Mouse (Mus musculus) embryonic facial prominence, embryonic 10.5 days (tissue): ENCODE data around the gene Dcst1. TPM values are rescaled to one million over a fixed set of nuclear protein-coding genes. Genes with fewer than 3 reads are reported as not detected.

Experiments used
- DNase-seq: peaks from one replicate; pipeline ENCODE4 v3.0.0-alpha.2; 2017; ENCODE audit warnings: low spot score
- H3K27ac ChIP-seq: fragments of 300-500 bp; sonication (generic); replicated peaks from 2 replicates; pipeline ENCODE4 v1.5.1; 2016; ENCODE audit warnings: mild to moderate bottlenecking
- H3K27me3 ChIP-seq: fragments of 300-500 bp; sonication (generic); replicated peaks from 2 replicates; pipeline ENCODE4 v1.6.1; 2016; ENCODE audit warnings: low read depth, mild to moderate bottlenecking; ENCODE audit not compliant: poor library complexity, severe bottlenecking
- H3K36me3 ChIP-seq: fragments of 300-500 bp; sonication (generic); replicated peaks from 2 replicates; pipeline ENCODE4 v1.6.1; 2016; ENCODE audit warnings: mild to moderate bottlenecking, moderate library complexity
- H3K4me1 ChIP-seq: fragments of 300-500 bp; sonication (generic); 2 replicates; pipeline ENCODE4 v1.6.1; 2016
- H3K4me3 ChIP-seq: fragments of 300-500 bp; sonication (generic); 2 replicates; pipeline ENCODE4 v1.5.1; 2016; ENCODE audit warnings: mild to moderate bottlenecking, moderate library complexity
- H3K9me3 ChIP-seq: fragments of 300-500 bp; sonication (generic); 2 replicates; pipeline ENCODE4 v1.6.1; 2016; ENCODE audit warnings: mild to moderate bottlenecking
- WGBS: fragments of 180-500 bp; shearing (Covaris S2); methylation state at CpG from one replicate; pipeline ENCODE4 v1.1.7; 2016; 5-methylcytosine and 5-hydroxymethylcytosine counted together
- polyA plus RNA-seq: library from polyadenylated mRNA; unstranded; fragments of >200 nt; fragmentation: Nextera tagmentation; extraction: Ambion mirVana; gene quantifications from 2 replicates; pipeline ENCODE4 v1.2.1, GENCODE M21; 2016

Gene Dcst1
- polyA plus RNA-seq, 1 experiment from 2014 or later = 0.47 TPM

- Histone ChIP-seq H3K9me3 (no peaks in the 10 kb centered on the region), H3K27ac (peak overlapping the region; percentile 63), H3K36me3 (no peaks in the 10 kb centered on the region), H3K27me3 (peaks cover 58% of the 10 kb centered on the region), H3K4me3 (no peak overlapping the region), H3K4me1 (peaks cover 70% of the 10 kb centered on the region)
- 44% methylated on average over 17 of the region's 17 CpGs for WGBS
- no peak for DNase-seq
Measured at GRCm38 (mm10) chr3:89386438-89387420, 21.7 kb upstream of the Dcst1 start.

DNA sequence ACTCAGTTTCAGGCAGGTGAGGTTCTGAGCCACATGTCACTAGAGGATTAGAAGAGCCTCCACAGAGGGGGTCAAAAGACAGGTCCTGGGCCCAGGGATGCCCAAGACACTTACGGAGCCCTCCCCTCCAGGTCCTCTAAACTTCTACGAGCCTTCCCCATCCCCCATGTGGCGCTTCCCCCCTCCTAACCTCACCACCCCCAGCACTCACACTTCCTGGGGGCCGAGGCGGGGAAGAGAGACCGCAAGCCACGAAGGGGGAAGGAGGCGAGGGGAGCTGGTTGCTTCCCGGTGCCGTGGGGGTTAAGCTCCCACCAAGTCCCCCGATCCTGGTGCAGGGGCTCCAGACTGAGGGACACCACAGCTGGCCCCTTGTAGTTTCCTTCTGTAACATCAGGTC lies 20.4 kb upstream of the Dcst1 start:
- H3K9me3 ChIP-seq = no peaks in the 10 kb centered on the region
- 40% methylated on average over 11 of the region's 11 CpGs for WGBS
- no peak for DNase-seq
- no peak overlapping the region for H3K4me3 ChIP-seq
- H3K36me3 ChIP-seq = peaks cover 8% of the 10 kb centered on the region
- H3K27ac ChIP-seq = peak overlapping the region; percentile 57; the same call in 1 of the 2 replicates
- H3K4me1 ChIP-seq = peaks cover 57% of the 10 kb centered on the region
- H3K27me3 ChIP-seq = peaks cover 45% of the 10 kb centered on the region

- DNase-seq = no peak
- Histone ChIP-seq H3K27me3 (peaks cover 36% of the 10 kb centered on the region), H3K36me3 (peaks cover 16% of the 10 kb centered on the region), H3K27ac (peak overlapping the region; percentile 20), H3K9me3 (no peaks in the 10 kb centered on the region), H3K4me3 (no peak overlapping the region), H3K4me1 (peaks cover 53% of the 10 kb centered on the region)
- WGBS = 59% methylated on average over 12 of the region's 12 CpGs
Measured at GRCm38 (mm10) chr3:89384331-89385076, 19.5 kb upstream of the Dcst1 start.

GRCm38 (mm10) chr3:89383651-89384255 lies 18.7 kb upstream of the Dcst1 start:
- Histone ChIP-seq H3K27me3 (peaks cover 36% of the 10 kb centered on the region), H3K4me1 (peaks cover 55% of the 10 kb centered on the region), H3K4me3 (no peak overlapping the region), H3K36me3 (peaks cover 18% of the 10 kb centered on the region), H3K27ac (no peak overlapping the region), H3K9me3 (no peaks in the 10 kb centered on the region)
- no peak for DNase-seq
- WGBS = 79% methylated on average over 5 of the region's 5 CpGs

- WGBS = 63% methylated on average over 5 of the region's 5 CpGs
- H3K27me3 ChIP-seq = peaks cover 36% of the 10 kb centered on the region
- no peak for DNase-seq
Measured at GRCm38 (mm10) chr3:89382950-89383349, 17.9 kb upstream of the Dcst1 start.

DNA sequence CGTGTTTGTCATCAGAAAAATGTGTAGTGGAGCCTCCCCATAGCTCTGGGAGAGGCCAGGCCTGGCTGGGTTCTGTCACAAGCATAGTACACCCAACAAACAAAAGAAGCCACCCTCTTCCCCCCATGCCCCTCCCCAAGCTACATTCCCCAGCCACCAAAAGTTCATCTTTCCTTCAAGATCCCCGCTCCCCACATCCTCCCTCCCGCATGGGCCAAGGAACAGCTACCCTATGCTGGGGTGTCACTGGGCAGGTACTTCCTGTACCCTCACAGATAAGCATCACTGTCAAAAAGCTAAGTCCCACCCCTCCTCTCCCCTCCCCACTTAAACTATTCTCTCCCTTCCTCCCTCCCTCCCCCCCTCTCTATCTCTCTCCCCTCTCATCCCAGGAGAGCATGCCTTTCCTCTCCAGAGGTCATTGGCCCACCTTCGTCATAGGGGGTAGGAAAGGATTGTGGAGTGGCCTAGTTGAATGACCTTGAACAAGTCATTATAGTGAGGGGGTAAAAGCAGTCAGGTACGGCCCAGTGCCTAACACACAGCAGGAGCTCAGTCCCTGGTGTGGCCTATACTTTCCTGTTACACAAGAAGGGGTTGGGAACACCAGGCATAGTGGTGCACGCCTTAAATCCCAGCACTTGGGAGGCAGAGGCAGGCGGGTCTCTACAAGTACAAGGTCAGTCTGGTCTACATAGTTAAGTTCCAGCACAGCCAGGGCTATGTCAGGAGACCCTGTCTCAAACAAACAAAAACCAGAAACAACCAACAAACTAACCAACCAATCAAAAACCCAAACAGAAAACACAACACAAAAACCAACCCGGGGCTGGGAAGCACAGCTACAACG lies 17.2 kb upstream of the Dcst1 start:
- 84% methylated on average over 9 of the region's 9 CpGs for WGBS
- Histone ChIP-seq H3K9me3 (no peaks in the 10 kb centered on the region), H3K4me3 (no peak overlapping the region), H3K4me1 (peaks cover 54% of the 10 kb centered on the region), H3K27ac (no peak overlapping the region), H3K27me3 (peaks cover 31% of the 10 kb centered on the region), H3K36me3 (peaks cover 18% of the 10 kb centered on the region)
- no peak for DNase-seq

More at GRCm38 (mm10) chr3:89382950-89383349, 17.9 kb upstream of the Dcst1 start:
- no peak overlapping the region for H3K27ac ChIP-seq
- peaks cover 18% of the 10 kb centered on the region for H3K36me3 ChIP-seq
- H3K4me1 ChIP-seq = peaks cover 56% of the 10 kb centered on the region
- H3K9me3 ChIP-seq = no peaks in the 10 kb centered on the region
- no peak overlapping the region for H3K4me3 ChIP-seq

- 85% methylated on average over 11 of the region's 11 CpGs for WGBS
- H3K4me1 ChIP-seq = peaks cover 44% of the 10 kb centered on the region
- DNase-seq = no peak
- peaks cover 18% of the 10 kb centered on the region for H3K36me3 ChIP-seq
- no peak overlapping the region for H3K27ac ChIP-seq
- H3K4me3 ChIP-seq = no peak overlapping the region
- no peaks in the 10 kb centered on the region for H3K9me3 ChIP-seq
- peaks cover 20% of the 10 kb centered on the region for H3K27me3 ChIP-seq
Measured at GRCm38 (mm10) chr3:89381233-89381632, 16.2 kb upstream of the Dcst1 start.

DNA sequence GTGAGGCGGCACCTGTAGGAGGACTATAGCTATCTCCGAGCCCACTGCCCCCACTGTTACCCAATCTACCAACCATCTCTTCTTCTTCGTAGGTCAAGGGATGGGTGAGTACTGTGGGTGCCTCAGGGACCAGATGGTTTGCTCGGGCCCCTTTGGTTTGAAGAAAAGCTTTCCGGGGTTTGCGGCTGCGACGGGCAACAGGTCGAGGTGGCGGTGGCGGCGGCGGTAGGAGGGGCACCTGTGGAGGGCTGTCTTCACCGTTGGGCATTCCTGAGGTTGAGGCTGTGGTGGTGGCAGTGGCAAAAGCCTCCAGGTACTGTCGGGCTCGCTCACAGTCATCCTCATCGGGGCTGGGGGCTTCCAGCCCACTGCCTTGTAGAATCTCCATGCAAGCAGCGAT lies 15.7 kb upstream of the Dcst1 start:
- WGBS = 93% methylated on average over 18 of the region's 18 CpGs
- Histone ChIP-seq H3K36me3 (peaks cover 18% of the 10 kb centered on the region), H3K27me3 (peaks cover 15% of the 10 kb centered on the region), H3K4me3 (no peak overlapping the region), H3K9me3 (no peaks in the 10 kb centered on the region), H3K4me1 (peaks cover 40% of the 10 kb centered on the region), H3K27ac (no peak overlapping the region)
- DNase-seq = no peak

DNA sequence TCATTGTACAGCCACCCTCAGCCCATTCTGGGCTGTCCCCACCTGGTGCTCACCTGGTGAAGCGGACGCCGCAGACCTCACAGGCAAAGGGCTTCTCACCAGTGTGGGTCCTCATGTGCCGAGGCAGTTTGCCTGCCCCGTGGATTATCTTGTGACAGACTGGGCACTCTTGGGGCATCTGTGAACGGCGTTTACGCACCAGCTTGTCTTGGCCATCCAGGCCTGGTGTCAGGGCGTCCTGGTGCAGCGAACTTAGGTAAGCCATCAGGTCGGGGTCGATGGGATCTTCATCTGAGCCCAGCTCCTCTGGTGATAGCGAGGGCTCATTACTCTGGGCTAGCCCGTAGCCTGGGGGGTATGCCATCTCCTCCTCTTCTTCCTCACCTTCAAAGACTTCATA lies 15.2 kb upstream of the Dcst1 start:
- no peak for DNase-seq
- Histone ChIP-seq H3K27ac (no peak overlapping the region), H3K27me3 (peaks cover 11% of the 10 kb centered on the region), H3K4me3 (no peak overlapping the region), H3K36me3 (peaks cover 18% of the 10 kb centered on the region), H3K4me1 (peaks cover 36% of the 10 kb centered on the region), H3K9me3 (no peaks in the 10 kb centered on the region)
- 93% methylated on average over 14 of the region's 14 CpGs for WGBS

DNA sequence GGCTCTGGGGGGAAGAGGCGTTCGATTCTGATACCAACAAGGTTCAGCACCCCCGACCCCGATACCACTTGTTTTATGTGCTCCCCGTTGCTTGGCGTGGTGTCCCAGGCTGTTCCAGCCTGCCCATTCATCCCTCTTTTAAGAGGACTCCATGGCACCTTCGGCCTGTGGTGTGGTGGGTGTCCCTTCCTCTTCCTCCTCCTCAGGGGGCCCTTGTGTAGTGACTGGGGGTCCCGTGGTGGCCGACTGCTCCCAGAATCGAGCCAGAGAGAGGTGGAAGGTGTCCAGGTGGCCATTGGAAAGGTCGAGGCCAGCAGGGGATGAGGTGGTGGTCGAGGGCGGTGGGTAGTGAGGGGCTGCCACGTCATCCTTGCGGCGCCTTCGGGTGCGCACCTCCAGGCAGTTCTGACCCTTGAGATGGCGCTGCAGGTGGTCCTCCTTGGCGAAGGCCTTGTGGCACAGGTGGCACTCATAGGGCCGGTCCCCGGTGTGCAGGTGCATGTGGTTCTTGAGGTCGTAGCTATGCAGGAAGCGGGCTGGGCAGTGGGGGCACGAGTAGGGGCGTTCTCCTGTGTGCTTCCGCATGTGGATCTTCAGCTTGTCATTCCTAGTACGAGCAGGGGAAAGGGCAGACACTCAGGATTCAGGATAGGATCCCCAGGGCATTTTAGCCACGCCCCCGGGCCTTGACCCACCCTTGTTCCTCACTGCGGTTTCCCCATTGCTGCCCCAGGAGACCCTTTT lies 14.5 kb upstream of the Dcst1 start:
- no peak for DNase-seq
- WGBS = 87% methylated on average over 31 of the region's 31 CpGs
- H3K36me3 ChIP-seq = peaks cover 18% of the 10 kb centered on the region
- H3K4me1 ChIP-seq = peaks cover 28% of the 10 kb centered on the region
- 0 out of 2 replicates have a peak, but pooled peaks cover 4% of the 10 kb centered on the region for H3K27me3 ChIP-seq
- H3K9me3 ChIP-seq = no peaks in the 10 kb centered on the region
- no peak overlapping the region for H3K27ac ChIP-seq
- peak overlapping the region; percentile 74; the same call in 1 of the 2 replicates for H3K4me3 ChIP-seq

DNA sequence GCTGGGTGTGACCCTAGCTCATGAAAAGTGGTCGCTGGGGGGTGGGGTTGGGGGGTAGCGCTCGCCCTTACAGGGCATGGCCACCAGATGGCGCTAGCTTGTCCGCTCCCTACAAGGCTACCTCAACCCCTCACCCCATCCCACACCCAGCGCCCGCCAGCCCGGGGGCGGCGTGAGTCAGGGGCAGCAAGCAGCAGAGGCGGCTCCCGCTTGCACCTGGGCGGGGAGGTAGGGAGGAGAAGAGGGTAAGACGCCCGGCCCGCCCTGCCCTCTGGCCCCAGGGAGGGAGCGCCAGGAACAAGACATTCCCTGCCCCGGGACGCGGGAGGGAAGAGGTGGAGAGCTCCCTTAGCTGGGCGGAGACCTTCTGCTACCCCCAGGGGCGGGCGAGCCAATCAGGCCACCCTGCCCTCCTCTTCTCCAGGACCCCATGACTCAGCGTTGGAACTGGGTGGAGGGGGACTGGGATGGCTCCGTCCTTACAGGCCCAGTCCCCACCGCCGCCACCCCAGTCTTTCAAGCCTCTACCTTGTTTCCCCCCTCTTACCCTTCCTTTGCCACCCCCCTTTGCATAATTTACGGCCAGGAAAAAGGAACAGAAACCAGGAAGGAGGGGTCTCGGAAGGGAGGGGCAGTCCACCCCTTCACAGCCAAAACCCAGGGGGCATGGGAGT lies 13.5 kb upstream of the Dcst1 start:
- Histone ChIP-seq H3K27ac (peak overlapping the region; percentile 92), H3K4me1 (peaks cover 26% of the 10 kb centered on the region), H3K9me3 (no peaks in the 10 kb centered on the region), H3K27me3 (0 out of 2 replicates have a peak, but pooled peaks cover 3% of the 10 kb centered on the region), H3K4me3 (peak overlapping the region; percentile 74), H3K36me3 (peaks cover 18% of the 10 kb centered on the region)
- under 1% methylated on average over 29 of the region's 29 CpGs for WGBS
- DNase-seq = peak; percentile 91
